Mouse (Mus musculus) spleen, adult 12 weeks (tissue): ENCODE results near the gene D930048N14Rik.
A peak's percentile ranks its signal among the peaks of the same experiment; 100 is the strongest.
"Not testable (repeated sequence)": the region's sequence is repeated elsewhere in the genome, so short reads cannot be mapped to it uniquely, and the experiment has no call there.

ENCODE experiments used
- DNase-seq: peaks from one replicate; pipeline ENCODE4 v3.0.0; 2022; ENCODE audit warnings: low spot score

The D930048N14Rik gene

GRCm38 (mm10) chr11:51653736-51654135, 3.0 kb downstream of the D930048N14Rik start:
- no peak for DNase-seq

GRCm38 (mm10) chr11:51654891-51655290, 4.1 kb downstream of the D930048N14Rik start:
- DNase-seq, result no peak

GRCm38 (mm10) chr11:51656798-51657521, 6.2 kb downstream of the D930048N14Rik start:
- no peak for DNase-seq

GRCm38 (mm10) chr11:51658291-51658690, 7.5 kb downstream of the D930048N14Rik start:
- no peak for DNase-seq

- DNase-seq, result no peak
Measured at GRCm38 (mm10) chr11:51658705-51659104, 8.0 kb downstream of the D930048N14Rik start.

GRCm38 (mm10) chr11:51661867-51662365, 11.2 kb downstream of the D930048N14Rik start:
- no peak for DNase-seq

GRCm38 (mm10) chr11:51662632-51663031, 11.9 kb downstream of the D930048N14Rik start:
- DNase-seq, result no peak

- not testable (repeated sequence) for DNase-seq
Measured at GRCm38 (mm10) chr11:51664747-51665146, 14.0 kb downstream of the D930048N14Rik start.

GRCm38 (mm10) chr11:51670846-51671245, 20.1 kb downstream of the D930048N14Rik start:
- DNase-seq, result no peak

GRCm38 (mm10) chr11:51671376-51671775, 20.6 kb downstream of the D930048N14Rik start:
- no peak for DNase-seq

- DNase-seq, result no peak
Measured at GRCm38 (mm10) chr11:51673291-51673690, 22.5 kb downstream of the D930048N14Rik start.

- no peak for DNase-seq
Measured at GRCm38 (mm10) chr11:51675386-51675785, 24.6 kb downstream of the D930048N14Rik start.

GRCm38 (mm10) chr11:51677737-51678418, 27.1 kb downstream of the D930048N14Rik start:
- DNase-seq, result no peak

- DNase-seq, result no peak
Measured at GRCm38 (mm10) chr11:51679466-51679865, 28.7 kb downstream of the D930048N14Rik start.

GRCm38 (mm10) chr11:51681324-51681975, 30.7 kb downstream of the D930048N14Rik start:
- DNase-seq, result peak; percentile 77

GRCm38 (mm10) chr11:51681976-51682374, 31.2 kb downstream of the D930048N14Rik start:
- DNase-seq, result no peak

- peak; percentile 99 for DNase-seq
Measured at GRCm38 (mm10) chr11:51688330-51689328, 37.9 kb downstream of the D930048N14Rik start, which contains the start of gene 0610009B22Rik. Gene 0610009B22Rik (minus strand): TSS chr11:51688874.

- DNase-seq, result no peak
Measured at GRCm38 (mm10) chr11:51689343-51689742, 38.6 kb downstream of the D930048N14Rik start.

GRCm38 (mm10) chr11:51690597-51690996, 39.8 kb downstream of the D930048N14Rik start:
- DNase-seq, result not testable (repeated sequence)

GRCm38 (mm10) chr11:51694984-51695383, 44.2 kb downstream of the D930048N14Rik start:
- no peak for DNase-seq

- no peak for DNase-seq
Measured at GRCm38 (mm10) chr11:51702831-51703230, 52.1 kb downstream of the D930048N14Rik start.
